Mouse (Mus musculus) heart, embryonic 11.5 days (tissue): ENCODE data around the gene Nbeal2. TPM values are rescaled to one million over a fixed set of nuclear protein-coding genes. Genes with fewer than 3 reads are reported as not detected.

Experiments used
- ATAC-seq: fragments of 200-750 bp; cut with Nextera tagmentation; replicated peaks from 2 replicates; pipeline ENCODE4 v1.8.0; 2017; ENCODE audit warnings: moderate library complexity; ENCODE audit not compliant: insufficient number of reproducible peaks, low FRiP score, low TSS enrichment
- H3K27ac ChIP-seq: fragments of 300-500 bp; sonication (generic); 2 replicates; pipeline ENCODE4 v1.5.1; 2014; ENCODE audit warnings: mild to moderate bottlenecking, low read depth, low read length
- H3K27me3 ChIP-seq: fragments of 300-500 bp; sonication (generic); 2 replicates; pipeline ENCODE4 v1.6.1; 2014; ENCODE audit warnings: mild to moderate bottlenecking, low read length, mixed read lengths; ENCODE audit not compliant: control insufficient read depth, insufficient read depth
- H3K36me3 ChIP-seq: fragments of 300-500 bp; sonication (generic); 2 replicates; pipeline ENCODE4 v1.6.1; 2014; ENCODE audit warnings: mild to moderate bottlenecking, low read length, moderate library complexity, mixed read lengths; ENCODE audit not compliant: control insufficient read depth, insufficient read depth
- H3K4me1 ChIP-seq: fragments of 300-500 bp; sonication (generic); 2 replicates; pipeline ENCODE4 v1.6.1; 2014; ENCODE audit warnings: low read length; ENCODE audit not compliant: control insufficient read depth, insufficient read depth
- H3K4me2 ChIP-seq: fragments of 300-500 bp; sonication (generic); 2 replicates; pipeline ENCODE4 v1.6.1; 2014; ENCODE audit warnings: mild to moderate bottlenecking, moderate library complexity
- H3K4me3 ChIP-seq: fragments of 300-500 bp; sonication (generic); 2 replicates; pipeline ENCODE4 v1.5.1; 2014; ENCODE audit warnings: low read depth, low read length
- H3K9ac ChIP-seq: fragments of 300-500 bp; sonication (generic); 2 replicates; pipeline ENCODE4 v1.6.1; 2014; ENCODE audit warnings: mild to moderate bottlenecking, low read depth, low read length, moderate library complexity
- H3K9me3 ChIP-seq: fragments of 300-500 bp; sonication (generic); replicated peaks from 2 replicates; pipeline ENCODE4 v1.6.1; 2016; ENCODE audit warnings: low read length; ENCODE audit not compliant: control insufficient read depth
- WGBS: fragments of 180-500 bp; shearing (Covaris S2); extraction: QIAGEN DNeasy Blood & Tissue Kit; methylation state at CpG from one replicate; pipeline ENCODE4 v1.1.7; 2014; ENCODE audit not compliant: insufficient replicate concordance; 5-methylcytosine and 5-hydroxymethylcytosine counted together
- polyA plus RNA-seq: library from polyadenylated mRNA; unstranded; fragments of >200 nt; fragmentation: Nextera tagmentation; extraction: Ambion mirVana; gene quantifications from 2 replicates; pipeline ENCODE4 v1.2.1, GENCODE M21; 2014

Gene Nbeal2
- polyA plus RNA-seq, 1 experiment from 2014 or later: 1.4 TPM

- H3K27ac ChIP-seq: peak within 1 kb of the TSS; percentile 88
- H3K36me3 ChIP-seq: 0 out of 2 replicates have a peak, but pooled peaks cover 2% of the 10 kb centered on the region
- peak; percentile 89 for ATAC-seq
- H3K9ac ChIP-seq: peak within 1 kb of the TSS; percentile 88
- H3K4me1 ChIP-seq: peaks cover 46% of the 10 kb centered on the region
- peak within 1 kb of the TSS; percentile 69 for H3K4me3 ChIP-seq
- H3K4me2 ChIP-seq: peak within 1 kb of the TSS; percentile 76
- peaks cover 13% of the 10 kb centered on the region for H3K27me3 ChIP-seq
- no peaks in the 10 kb centered on the region for H3K9me3 ChIP-seq
- under 1% methylated on average over 52 of the region's 52 CpGs for WGBS
Measured at GRCm38 (mm10) chr9:110656249-110657221, 2.6 kb upstream of the Nbeal2 start, which contains the start of gene Ccdc12. Gene Ccdc12, plus strand, starts transcription at chr9:110656503.

- Histone ChIP-seq H3K9me3 (no peaks in the 10 kb centered on the region), H3K27ac (peak overlapping the region; percentile 88)
Measured at GRCm38 (mm10) chr9:110655651-110656007, 1.7 kb upstream of the Nbeal2 start.

GRCm38 (mm10) chr9:110654726-110655650, 1.0 kb upstream of the Nbeal2 start:
- peak overlapping the region; percentile 29; the same call in 1 of the 2 replicates for H3K27ac ChIP-seq
- ATAC-seq: no peak
- H3K4me2 ChIP-seq: peak overlapping the region; percentile 99
- 0 out of 2 replicates have a peak overlapping the region, but pooled peaks have one; percentile 6 for H3K9ac ChIP-seq
- no peaks in the 10 kb centered on the region for H3K9me3 ChIP-seq
- H3K36me3 ChIP-seq: 0 out of 2 replicates have a peak, but pooled peaks cover 2% of the 10 kb centered on the region
- 85% methylated on average over 19 of the region's 19 CpGs for WGBS
- peaks cover 44% of the 10 kb centered on the region for H3K4me1 ChIP-seq
- H3K27me3 ChIP-seq: peaks cover 13% of the 10 kb centered on the region
- no peak overlapping the region for H3K4me3 ChIP-seq

More at GRCm38 (mm10) chr9:110655651-110656007, 1.7 kb upstream of the Nbeal2 start:
- Histone ChIP-seq H3K4me2 (peak overlapping the region; percentile 76), H3K36me3 (0 out of 2 replicates have a peak, but pooled peaks cover 2% of the 10 kb centered on the region), H3K4me3 (peak overlapping the region; percentile 69), H3K9ac (no peak overlapping the region), H3K27me3 (peaks cover 13% of the 10 kb centered on the region), H3K4me1 (peaks cover 44% of the 10 kb centered on the region)
- no peak for ATAC-seq
- WGBS: 80% methylated on average over 10 of the region's 10 CpGs

- WGBS: 23% methylated on average over 14 of the region's 14 CpGs
- Histone ChIP-seq H3K4me1 (peaks cover 42% of the 10 kb centered on the region), H3K9me3 (no peaks in the 10 kb centered on the region), H3K27ac (peak overlapping the region; percentile 54; the same call in 1 of the 2 replicates), H3K27me3 (peaks cover 13% of the 10 kb centered on the region), H3K4me2 (peak overlapping the region; percentile 99), H3K9ac (peak overlapping the region; percentile 78), H3K4me3 (peak overlapping the region; percentile 79), H3K36me3 (no peaks in the 10 kb centered on the region)
- no peak for ATAC-seq
Measured at GRCm38 (mm10) chr9:110652963-110653654, 852 bp downstream of the Nbeal2 start.

- H3K4me2 ChIP-seq: peak overlapping the region; percentile 99
- peak overlapping the region; percentile 79; the same call in 1 of the 2 replicates for H3K4me3 ChIP-seq
- H3K9ac ChIP-seq: peak overlapping the region; percentile 62
- no peaks in the 10 kb centered on the region for H3K36me3 ChIP-seq
- H3K27ac ChIP-seq: no peak overlapping the region
- peaks cover 13% of the 10 kb centered on the region for H3K27me3 ChIP-seq
- peaks cover 34% of the 10 kb centered on the region for H3K4me1 ChIP-seq
- WGBS: 25% methylated on average over 13 of the region's 13 CpGs
- no peak for ATAC-seq
- H3K9me3 ChIP-seq: no peaks in the 10 kb centered on the region
Measured at GRCm38 (mm10) chr9:110651931-110652722, 1.8 kb downstream of the Nbeal2 start.

GRCm38 (mm10) chr9:110649775-110650174, 4.2 kb downstream of the Nbeal2 start:
- H3K36me3 ChIP-seq: no peaks in the 10 kb centered on the region
- no peak overlapping the region for H3K9ac ChIP-seq
- peaks cover 25% of the 10 kb centered on the region for H3K4me1 ChIP-seq
- no peaks in the 10 kb centered on the region for H3K9me3 ChIP-seq
- H3K4me3 ChIP-seq: no peak overlapping the region
- peaks cover 13% of the 10 kb centered on the region for H3K27me3 ChIP-seq
- no peak for ATAC-seq
- H3K4me2 ChIP-seq: no peak overlapping the region
- H3K27ac ChIP-seq: no peak overlapping the region

GRCm38 (mm10) chr9:110645219-110645618, 8.7 kb downstream of the Nbeal2 start:
- Histone ChIP-seq H3K4me2 (no peak overlapping the region), H3K36me3 (no peaks in the 10 kb centered on the region), H3K27me3 (no peaks in the 10 kb centered on the region), H3K4me1 (no peaks in the 10 kb centered on the region; the same call in 1 of the 2 replicates), H3K9me3 (no peaks in the 10 kb centered on the region), H3K4me3 (no peak overlapping the region), H3K9ac (no peak overlapping the region), H3K27ac (no peak overlapping the region)
- WGBS: 75% methylated on average over 9 of the region's 9 CpGs
- ATAC-seq: no peak
